Mouse (Mus musculus): ENCODE data around the gene Gm3259. TPM values are rescaled to one million over a fixed set of nuclear protein-coding genes. Genes with fewer than 3 reads are reported as not detected.
"Not testable (repeated sequence)": the region's sequence is repeated elsewhere in the genome, so short reads cannot be mapped to it uniquely, and the experiment has no call there.

The Gm3259 gene
- not detected in 2 replicates for polyA plus RNA-seq (2016; fragmentation: Nextera tagmentation; extraction: Ambion mirVana)

GRCm38 (mm10) chr5:95305611-95306010 is at the start of gene Gm3259:
TSS of gene Gm3259 (plus strand) at chr5:95305911.
- H3K9me3 ChIP-seq (replicated peaks); H3K27me3 ChIP-seq (replicated peaks); H3K9ac ChIP-seq; ATAC-seq; H3K27ac ChIP-seq; H3K4me1 ChIP-seq; H3K4me3 ChIP-seq; H3K4me2 ChIP-seq; H3K36me3 ChIP-seq: not testable (repeated sequence)
- 33% methylated on average over 2 of the region's 2 CpGs for WGBS (ENCODE audit: insufficient replicate concordance)

- not testable (repeated sequence) for H3K27me3 ChIP-seq (replicated peaks); H3K4me2 ChIP-seq; H3K4me1 ChIP-seq; H3K9me3 ChIP-seq (replicated peaks); H3K9ac ChIP-seq; H3K36me3 ChIP-seq; H3K4me3 ChIP-seq; H3K27ac ChIP-seq; ATAC-seq
- WGBS (ENCODE audit: insufficient replicate concordance), result no CpG with 5 or more reads among the region's 1 CpGs
Observed at GRCm38 (mm10) chr5:95272668-95273067, 33.0 kb upstream of the Gm3259 start, which contains the start of gene Gm10424. TSS of gene Gm10424 (minus strand) at chr5:95272768.

Other genes with a start within 250 kb of the Gm3259 start
- not detected in 2 replicates for gene Gm7942, start 199.0 kb upstream of the Gm3259 start, polyA plus RNA-seq (2016; fragmentation: Nextera tagmentation; extraction: Ambion mirVana)
- not detected in 2 replicates for gene Gm16513, start 123.3 kb upstream of the Gm3259 start, polyA plus RNA-seq (2016; fragmentation: Nextera tagmentation; extraction: Ambion mirVana)
- not detected in 2 replicates for gene Gm10424, start 33.1 kb upstream of the Gm3259 start, polyA plus RNA-seq (2016; fragmentation: Nextera tagmentation; extraction: Ambion mirVana)
- not detected in 2 replicates for gene D5Ertd577e, start 150.9 kb downstream of the Gm3259 start, polyA plus RNA-seq (2016; fragmentation: Nextera tagmentation; extraction: Ambion mirVana)
- gene Gm3286, start 204.8 kb downstream of the Gm3259 start, polyA plus RNA-seq (2016; fragmentation: Nextera tagmentation; extraction: Ambion mirVana), result not detected in 2 replicates

All from liver, embryonic 12.5 days (tissue).